Mouse (Mus musculus): ENCODE measurements at regions not wholly inside any gene's neighbourhood (a gene's known extent, or its start where the extent isn't known, plus 50 kb on each side); places are given as distances from the start of the nearest gene placed in this dataset.

DNA sequence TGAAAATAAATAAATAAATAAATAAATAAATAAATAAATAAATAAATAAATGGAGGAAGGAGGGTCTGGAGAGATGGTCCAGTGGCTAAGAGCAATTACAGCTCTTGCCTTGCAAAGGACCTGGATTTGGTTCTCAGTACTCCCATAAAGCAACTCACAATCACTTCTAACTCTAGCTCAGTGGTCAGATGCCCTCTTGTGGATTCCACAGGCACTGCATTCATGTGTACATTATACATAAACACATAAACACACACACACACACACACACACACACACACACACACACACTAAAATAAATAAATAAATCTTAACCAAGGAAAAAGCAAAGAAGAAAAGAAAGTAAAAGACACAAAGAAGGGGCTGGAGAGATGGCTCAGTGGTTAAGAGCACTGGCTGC is 74.2 kb upstream of the Dhx40 start:
- H3K9me3 ChIP-seq: no peaks in the 10 kb centered on the region
- no peak overlapping the region for H3K4me3 ChIP-seq
- no peak for ATAC-seq (ENCODE audit: insufficient number of reproducible peaks, insufficient read depth, low FRiP score, low TSS enrichment)
- H3K27me3 ChIP-seq: no peaks in the 10 kb centered on the region
- H3K9ac ChIP-seq: no peak overlapping the region
- 0 out of 2 replicates have a peak, but pooled peaks cover 4% of the 10 kb centered on the region for H3K4me1 ChIP-seq
- H3K4me2 ChIP-seq (replicated peaks): no peak overlapping the region
- H3K36me3 ChIP-seq: no peaks in the 10 kb centered on the region
- H3K27ac ChIP-seq: no peak overlapping the region

DNA sequence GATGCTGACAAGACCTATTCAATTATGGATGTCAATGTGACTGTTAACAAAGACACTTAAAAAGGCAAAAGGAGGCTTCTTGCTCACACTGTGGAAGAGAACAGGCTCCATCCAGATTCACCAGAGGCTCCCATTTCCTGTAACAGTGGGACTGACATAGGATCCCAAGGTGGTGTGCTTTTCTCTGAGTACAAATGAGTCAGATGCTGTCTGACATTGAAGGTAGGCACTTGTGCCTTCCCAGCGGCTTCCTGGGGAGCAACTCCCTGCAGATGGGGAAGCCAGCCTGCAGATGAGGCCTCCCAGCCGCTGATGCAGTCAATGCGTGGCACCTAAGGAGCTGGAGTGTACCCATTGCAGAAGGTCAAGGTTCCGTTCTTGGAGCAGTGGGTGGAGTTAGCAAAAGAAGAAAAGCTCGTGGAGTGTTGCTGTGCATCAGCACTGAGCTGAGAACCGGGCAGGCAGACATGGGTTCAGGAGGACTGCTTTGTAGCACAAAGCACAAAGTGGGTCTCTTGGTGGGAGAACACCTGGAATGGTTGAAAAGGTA is 71.9 kb upstream of the Dhx40 start:
- 0 out of 2 replicates have a peak, but pooled peaks cover 4% of the 10 kb centered on the region for H3K4me1 ChIP-seq
- H3K27me3 ChIP-seq: no peaks in the 10 kb centered on the region
- H3K36me3 ChIP-seq: no peaks in the 10 kb centered on the region
- H3K4me3 ChIP-seq: no peak overlapping the region
- H3K27ac ChIP-seq: no peak overlapping the region
- no peaks in the 10 kb centered on the region for H3K9me3 ChIP-seq
- H3K4me2 ChIP-seq (replicated peaks): no peak overlapping the region
- ATAC-seq (ENCODE audit: insufficient number of reproducible peaks, insufficient read depth, low FRiP score, low TSS enrichment): no peak
- WGBS: 58% methylated on average over 6 of the region's 6 CpGs
- no peak overlapping the region for H3K9ac ChIP-seq

DNA sequence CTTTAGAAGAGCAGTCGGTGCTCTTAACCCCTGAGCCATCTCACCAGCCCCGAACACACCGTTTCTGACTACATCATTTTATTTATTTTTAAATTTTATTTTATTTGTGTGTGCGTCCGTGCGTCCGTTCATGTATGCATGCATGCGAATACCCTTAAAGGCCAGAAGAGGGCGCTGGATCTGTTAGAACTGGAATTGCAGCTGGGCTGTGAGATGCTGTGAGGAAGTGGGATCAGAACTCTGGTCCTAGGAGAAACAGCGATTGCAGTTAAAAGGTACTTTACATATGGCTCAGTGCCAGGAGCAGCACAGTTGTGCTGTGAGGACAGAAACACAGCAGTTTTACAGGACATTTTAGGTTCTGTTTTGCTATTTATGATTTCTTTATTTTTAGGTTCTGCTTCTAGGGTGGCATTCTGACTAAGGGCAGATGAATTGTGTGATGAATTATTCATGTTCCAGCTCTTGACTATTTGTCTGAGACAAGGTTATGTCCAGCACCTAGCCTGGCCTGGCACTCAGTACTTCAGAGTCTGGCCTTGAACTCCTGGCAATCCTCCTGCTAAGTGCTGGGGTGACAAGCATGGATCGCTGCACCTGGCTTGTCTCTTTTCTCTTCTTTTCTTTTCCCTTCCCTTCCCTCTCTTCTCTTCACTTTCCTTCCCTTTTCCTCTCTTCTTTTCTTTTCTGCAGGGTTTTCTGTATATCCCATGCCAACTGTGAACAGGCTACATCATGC is 71.0 kb upstream of the Dhx40 start:
- Histone ChIP-seq H3K4me3 (no peak overlapping the region), H3K36me3 (no peaks in the 10 kb centered on the region), H3K9me3 (no peaks in the 10 kb centered on the region), H3K4me2 (replicated peaks) (no peak overlapping the region), H3K4me1 (peaks cover 5% of the 10 kb centered on the region), H3K9ac (no peak overlapping the region), H3K27ac (no peak overlapping the region), H3K27me3 (no peaks in the 10 kb centered on the region)
- ATAC-seq (ENCODE audit: insufficient number of reproducible peaks, insufficient read depth, low FRiP score, low TSS enrichment): no peak
- whole genome bisulfite sequencing: 85% methylated on average over 11 of the region's 11 CpGs

DNA sequence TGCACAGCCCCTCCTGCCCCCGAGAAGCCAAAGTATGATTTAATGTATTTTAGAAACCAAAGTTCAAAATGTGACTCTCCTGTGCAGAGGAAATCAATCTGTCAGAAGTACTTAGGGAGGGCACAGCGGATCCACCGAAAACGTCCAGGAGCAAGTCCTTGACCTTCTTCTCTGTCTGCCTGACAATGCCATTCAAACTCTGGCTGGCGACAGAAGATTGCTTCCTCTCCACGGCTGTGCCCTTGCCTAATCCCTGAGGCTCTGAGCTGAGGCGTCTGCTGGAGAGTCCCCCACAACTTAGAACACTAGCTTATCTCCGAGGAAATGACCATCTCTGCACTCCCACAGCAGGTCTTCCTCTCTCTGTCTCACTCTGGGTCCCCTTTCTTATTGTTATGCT is 69.0 kb upstream of the Dhx40 start:
- Histone ChIP-seq H3K27me3 (no peaks in the 10 kb centered on the region), H3K4me2 (replicated peaks) (no peak overlapping the region), H3K4me1 (peaks cover 13% of the 10 kb centered on the region), H3K4me3 (no peak overlapping the region), H3K36me3 (no peaks in the 10 kb centered on the region), H3K9ac (no peak overlapping the region), H3K9me3 (no peaks in the 10 kb centered on the region), H3K27ac (no peak overlapping the region)
- ATAC-seq (ENCODE audit: insufficient number of reproducible peaks, insufficient read depth, low FRiP score, low TSS enrichment): no peak
- 50% methylated on average over 8 of the region's 8 CpGs for WGBS

DNA sequence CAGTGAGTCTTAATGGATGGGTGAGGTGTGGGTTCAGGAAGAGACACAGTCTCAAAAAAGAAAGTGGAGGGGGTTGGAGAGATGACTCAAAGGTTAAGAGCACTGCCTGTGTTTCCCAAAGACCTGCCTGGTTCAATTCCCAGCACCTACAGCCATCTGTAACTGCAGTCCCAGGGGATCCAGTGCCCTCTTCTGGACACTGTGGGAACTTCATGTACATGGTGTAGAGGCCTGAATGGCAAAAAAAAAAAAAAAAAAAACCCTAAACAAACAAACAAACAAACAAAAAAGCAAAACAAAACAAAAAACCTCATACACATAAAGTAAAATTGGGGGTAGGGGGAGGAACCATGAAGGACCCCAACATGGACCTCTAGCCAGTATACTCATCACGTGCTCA is 68.2 kb upstream of the Dhx40 start:
- no peak overlapping the region for H3K9ac ChIP-seq
- no peaks in the 10 kb centered on the region for H3K27me3 ChIP-seq
- no peak overlapping the region for H3K4me3 ChIP-seq
- no peaks in the 10 kb centered on the region for H3K36me3 ChIP-seq
- no peak for ATAC-seq (ENCODE audit: insufficient number of reproducible peaks, insufficient read depth, low FRiP score, low TSS enrichment)
- WGBS: 89% methylated on average over 1 of the region's 1 CpGs
- no peaks in the 10 kb centered on the region for H3K9me3 ChIP-seq
- H3K4me1 ChIP-seq: peaks cover 13% of the 10 kb centered on the region
- H3K4me2 ChIP-seq (replicated peaks): no peak overlapping the region
- H3K27ac ChIP-seq: no peak overlapping the region

DNA sequence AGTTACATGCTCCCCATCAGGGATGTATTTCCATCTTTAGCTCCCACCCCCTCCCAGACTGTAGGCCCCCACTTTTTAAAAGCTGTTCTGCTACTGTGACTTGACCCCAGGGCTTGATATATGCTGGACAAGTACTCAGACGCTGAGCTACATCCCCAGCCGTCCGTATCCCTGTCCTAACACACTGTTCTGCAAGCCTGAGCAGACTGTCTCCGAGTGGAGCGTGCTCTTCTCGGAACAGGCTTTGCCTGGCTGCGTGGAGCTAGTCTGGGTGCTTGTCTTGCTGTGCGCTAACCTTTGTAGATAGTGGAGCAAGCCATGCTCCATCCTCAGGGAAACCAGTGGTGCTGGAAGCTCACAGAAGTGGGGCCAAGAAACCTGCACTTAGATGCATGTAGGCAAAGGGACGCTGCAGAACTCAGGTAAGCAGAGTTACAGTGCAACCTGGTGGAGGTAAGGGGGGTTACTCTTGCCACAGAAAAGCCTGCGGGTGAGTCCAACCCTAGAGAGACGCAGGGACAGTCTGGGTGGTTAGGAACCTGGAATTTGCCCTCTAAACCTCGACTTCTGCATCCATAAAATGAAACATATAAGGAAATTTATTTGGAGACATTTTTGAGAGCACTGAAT is 67.2 kb upstream of the Dhx40 start:
- ATAC-seq (ENCODE audit: insufficient number of reproducible peaks, insufficient read depth, low FRiP score, low TSS enrichment): no peak
- H3K27ac ChIP-seq: no peak overlapping the region
- H3K9me3 ChIP-seq: no peaks in the 10 kb centered on the region
- H3K9ac ChIP-seq: no peak overlapping the region
- H3K36me3 ChIP-seq: no peaks in the 10 kb centered on the region
- no peak overlapping the region for H3K4me3 ChIP-seq
- 63% methylated on average over 12 of the region's 12 CpGs for WGBS
- H3K4me1 ChIP-seq: peaks cover 17% of the 10 kb centered on the region
- H3K27me3 ChIP-seq: no peaks in the 10 kb centered on the region
- no peak overlapping the region for H3K4me2 ChIP-seq (replicated peaks)

DNA sequence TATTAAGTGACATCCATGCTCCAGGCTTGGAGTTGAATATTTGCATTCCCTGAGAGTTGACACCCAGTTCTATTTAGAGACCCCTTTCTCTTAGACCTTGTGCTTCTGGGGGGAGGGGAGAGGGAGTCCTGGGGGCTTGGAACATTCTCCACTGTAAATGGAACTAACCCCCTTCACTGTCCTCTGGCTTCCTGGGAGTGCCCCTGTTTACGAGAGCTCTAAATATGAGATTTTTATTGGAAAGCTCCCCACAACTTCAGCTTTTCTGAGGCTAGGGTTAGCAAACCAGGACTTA is 65.8 kb upstream of the Dhx40 start:
- H3K27me3 ChIP-seq: no peaks in the 10 kb centered on the region
- peaks cover 14% of the 10 kb centered on the region for H3K4me1 ChIP-seq
- no peak overlapping the region for H3K4me3 ChIP-seq
- 0 out of 2 replicates have a peak overlapping the region, but pooled peaks have one; percentile 41 for H3K27ac ChIP-seq
- no peak overlapping the region for H3K9ac ChIP-seq
- no peaks in the 10 kb centered on the region for H3K9me3 ChIP-seq
- ATAC-seq (ENCODE audit: insufficient number of reproducible peaks, insufficient read depth, low FRiP score, low TSS enrichment): no peak
- 67% methylated on average over 1 of the region's 1 CpGs for WGBS
- no peak overlapping the region for H3K4me2 ChIP-seq (replicated peaks)
- H3K36me3 ChIP-seq: no peaks in the 10 kb centered on the region

DNA sequence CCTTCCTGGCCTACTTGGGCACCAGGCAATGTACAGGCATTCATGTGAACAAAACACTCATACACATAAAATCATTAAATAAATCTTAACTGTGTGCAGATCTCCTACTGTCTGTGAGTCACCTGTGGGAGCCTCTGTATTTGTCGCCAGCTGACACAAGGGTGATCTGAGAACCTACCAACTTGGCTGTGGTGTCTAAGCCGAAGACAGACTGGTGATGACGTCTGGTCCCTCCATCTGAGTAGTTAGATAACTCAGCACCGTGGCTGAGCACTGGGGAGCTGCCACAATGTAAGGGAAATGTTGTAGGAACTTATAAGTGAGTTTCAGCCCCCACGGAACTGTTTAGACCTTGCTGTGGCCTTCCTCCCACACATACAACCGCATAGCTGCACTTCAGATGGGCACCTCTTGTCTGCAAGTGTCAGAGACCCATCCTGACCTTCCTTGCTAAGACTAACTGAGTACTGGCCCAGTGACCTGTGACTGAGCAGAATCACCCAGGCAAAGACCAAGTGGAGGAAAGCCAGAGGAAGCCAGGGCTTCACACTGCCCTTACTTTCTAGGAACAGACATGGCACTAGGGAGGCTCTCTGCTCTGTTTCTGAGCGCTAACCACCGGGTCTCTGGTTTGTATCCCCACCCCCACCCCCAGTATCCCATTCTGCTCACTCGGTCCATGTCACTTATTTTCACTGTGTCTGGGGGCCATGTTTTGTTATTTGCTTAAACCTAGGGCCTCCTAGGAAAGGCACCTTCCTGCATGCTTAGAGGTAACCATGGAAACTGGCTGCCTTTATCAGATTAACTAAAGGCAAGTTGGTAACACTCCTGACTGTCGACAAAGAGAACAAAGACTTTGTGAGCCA is 65.2 kb upstream of the Dhx40 start:
- WGBS: 60% methylated on average over 10 of the region's 10 CpGs
- Histone ChIP-seq H3K9ac (no peak overlapping the region), H3K27ac (no peak overlapping the region; the same call in 1 of the 2 replicates), H3K27me3 (no peaks in the 10 kb centered on the region), H3K4me3 (no peak overlapping the region), H3K9me3 (no peaks in the 10 kb centered on the region), H3K4me1 (peaks cover 14% of the 10 kb centered on the region), H3K4me2 (replicated peaks) (no peak overlapping the region), H3K36me3 (no peaks in the 10 kb centered on the region)
- no peak for ATAC-seq (ENCODE audit: insufficient number of reproducible peaks, insufficient read depth, low FRiP score, low TSS enrichment)

DNA sequence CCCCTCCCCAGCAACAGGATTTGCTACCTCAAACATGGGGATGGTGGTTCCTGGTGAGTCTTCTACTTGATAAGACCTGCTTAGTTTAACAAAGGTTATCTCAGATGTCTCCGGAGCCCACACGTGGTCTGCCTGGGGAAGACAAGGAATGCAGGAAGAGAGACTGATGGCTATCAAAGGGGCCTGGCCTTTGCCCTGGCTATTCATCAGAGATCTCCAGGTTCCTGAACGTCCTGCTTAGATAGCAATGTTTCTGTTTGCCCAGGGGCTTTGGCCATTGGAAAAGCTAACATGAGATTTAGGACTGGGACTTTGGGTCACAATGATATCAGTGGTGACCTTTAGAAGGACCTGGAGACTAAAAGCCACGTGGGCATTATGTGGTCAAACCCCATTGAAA is 64.2 kb upstream of the Dhx40 start:
- Histone ChIP-seq H3K9me3 (no peaks in the 10 kb centered on the region), H3K4me3 (no peak overlapping the region), H3K9ac (no peak overlapping the region), H3K4me2 (replicated peaks) (no peak overlapping the region), H3K4me1 (peaks cover 22% of the 10 kb centered on the region), H3K36me3 (no peaks in the 10 kb centered on the region), H3K27me3 (no peaks in the 10 kb centered on the region), H3K27ac (no peak overlapping the region)
- no peak for ATAC-seq (ENCODE audit: insufficient number of reproducible peaks, insufficient read depth, low FRiP score, low TSS enrichment)
- 32% methylated on average over 4 of the region's 4 CpGs for WGBS

DNA sequence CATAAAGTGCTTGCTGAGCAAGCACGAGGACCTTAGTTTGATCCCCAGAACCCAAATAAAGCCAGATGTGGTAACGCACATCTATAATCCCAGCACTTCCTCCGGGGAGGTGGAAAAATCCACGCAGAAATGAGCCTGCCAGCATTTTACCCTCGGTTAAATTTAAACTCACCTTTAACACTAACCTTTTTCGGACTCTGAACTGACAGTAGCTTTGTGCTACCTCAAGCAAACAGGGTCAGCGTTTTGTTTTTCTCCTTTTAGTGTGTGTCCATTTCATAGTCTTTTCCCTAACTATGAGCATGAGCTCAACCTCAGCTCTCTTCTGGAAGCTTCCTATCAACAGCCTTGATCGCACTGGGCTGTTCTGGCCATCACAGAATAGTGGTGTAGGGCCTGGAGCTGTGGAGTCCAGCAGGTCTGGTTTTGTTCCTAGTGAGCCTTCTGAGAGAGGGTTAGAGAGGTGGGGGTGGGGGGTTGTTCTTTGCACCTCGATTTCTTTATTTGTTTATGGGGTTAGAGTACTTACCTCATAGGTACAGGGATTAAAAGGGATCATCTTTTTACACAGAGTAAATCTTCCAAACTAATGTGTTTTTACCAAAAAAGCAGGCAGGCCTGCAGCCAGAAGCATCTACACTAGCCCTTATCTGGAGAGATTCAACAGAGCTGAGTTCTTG is 63.1 kb upstream of the Dhx40 start:
- H3K4me2 ChIP-seq (replicated peaks): no peak overlapping the region

DNA sequence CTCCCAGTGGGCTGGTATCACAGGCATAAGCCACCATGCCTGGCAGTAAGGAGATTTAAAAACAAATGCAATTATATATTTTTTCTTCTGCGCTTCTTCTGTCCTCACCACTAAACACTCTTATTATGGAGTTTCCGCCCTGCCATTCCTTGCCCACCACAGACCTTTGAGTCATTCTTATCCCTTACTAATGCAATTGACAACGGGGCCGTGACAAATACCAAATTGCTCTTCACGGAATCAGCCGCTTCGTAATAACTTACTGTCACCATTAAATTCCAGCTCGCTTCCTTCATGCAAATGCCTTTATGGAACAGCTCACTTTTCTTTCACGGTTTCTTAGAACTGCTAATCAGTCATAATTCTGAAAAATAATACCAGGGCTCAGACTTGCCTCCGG is 59.4 kb upstream of the Dhx40 start:
- Histone ChIP-seq H3K36me3 (no peaks in the 10 kb centered on the region), H3K4me1 (peaks cover 13% of the 10 kb centered on the region; the same call in 1 of the 2 replicates), H3K4me2 (replicated peaks) (no peak overlapping the region), H3K4me3 (no peak overlapping the region), H3K27me3 (no peaks in the 10 kb centered on the region), H3K9ac (no peak overlapping the region), H3K9me3 (no peaks in the 10 kb centered on the region), H3K27ac (no peak overlapping the region)
- 56% methylated on average over 10 of the region's 10 CpGs for WGBS
- ATAC-seq (ENCODE audit: insufficient number of reproducible peaks, insufficient read depth, low FRiP score, low TSS enrichment): no peak

More for the DNA sequence above, 63.1 kb upstream of the Dhx40 start:
- WGBS: 71% methylated on average over 9 of the region's 9 CpGs
- Histone ChIP-seq H3K4me1 (peaks cover 22% of the 10 kb centered on the region), H3K9me3 (no peaks in the 10 kb centered on the region), H3K27me3 (no peaks in the 10 kb centered on the region), H3K27ac (no peak overlapping the region), H3K36me3 (no peaks in the 10 kb centered on the region), H3K9ac (no peak overlapping the region), H3K4me3 (no peak overlapping the region)
- no peak for ATAC-seq (ENCODE audit: insufficient number of reproducible peaks, insufficient read depth, low FRiP score, low TSS enrichment)

Measured in embryonic facial prominence, embryonic 12.5 days (tissue).